Comparison of ENCODE assay signal across 9 mouse cellular contexts in genomic region chr12:59129038-59129437, GRCm38 (mm10). TPM values are rescaled to one million over a fixed set of nuclear protein-coding genes. Genes with fewer than 3 reads are reported as not detected.
DNase-seq lines count a peak whose midpoint lies in the region; ATAC-seq and TF ChIP-seq lines count a peak whose summit lies in the region.
"Had no signal": no experiment of that assay in that cellular context is flagged by ENCODE, and none has a peak within 500 bp of the region (broad histone marks: within the 10 kb centered on the region; RNA-seq: fewer than 3 reads in every experiment).

No protein-coding gene starts in this region.

- peaks cover 5% of the 10 kb centered on the region for H3K36me3 ChIP-seq in heart, adult 2 months (ENCODE audit: control insufficient read depth, insufficient read depth, low read length)
- H3K36me3 ChIP-seq in intestine, embryonic 14.5 days (ENCODE audit: control insufficient read depth, insufficient read depth, low read length), result no peaks in the 10 kb centered on the region
- no peaks in the 10 kb centered on the region for H3K36me3 ChIP-seq in lung, embryonic 16.5 days (ENCODE audit: control insufficient read depth, insufficient read depth, low read length)

- ATAC-seq in intestine, embryonic 14.5 days (replicated peaks; ENCODE audit: low FRiP score, low TSS enrichment, low read depth), result no peak
- ATAC-seq in lung, embryonic 16.5 days (ENCODE audit: low read depth), result peak; percentile 31

- peak overlapping the region; percentile 43 for H3K9ac ChIP-seq in heart, adult 2 months (ENCODE audit: low read depth, low read length)
- H3K9ac ChIP-seq in intestine, embryonic 14.5 days (ENCODE audit: low read length), result no peak overlapping the region
- no peak overlapping the region for H3K9ac ChIP-seq in lung, embryonic 16.5 days (ENCODE audit: low read length)

- intact Hi-C loops in heart, adult 2 months (cut with DNase I), result no loop called here
- intact Hi-C loops in heart, postnatal 36 days (cut with DNase I), result no loop called here

- DNase-seq in heart, adult 2 months, result no peak
- DNase-seq in heart, postnatal 36 days, result no peak
- peak; percentile 36 for DNase-seq in brain, embryonic 14.5 days (ENCODE audit: low read depth)
- no peak for DNase-seq in intestine, embryonic 14.5 days (ENCODE audit: low spot score)
- DNase-seq in layer of hippocampus, postnatal 10 days (ENCODE audit: low spot score in 2 of 2), result no peak
- no peak for DNase-seq in ovary, postnatal 14 days (ENCODE audit: low spot score)
- DNase-seq in right cerebral cortex, postnatal 36 days (ENCODE audit: low spot score in 2 of 2), result no peak

- no peaks in the 10 kb centered on the region for H3K27me3 ChIP-seq in heart, adult 2 months (ENCODE audit: control insufficient read depth, insufficient read depth, low read length)
- H3K27me3 ChIP-seq in intestine, embryonic 14.5 days (replicated peaks; ENCODE audit: control insufficient read depth, insufficient read depth, low read length), result no peaks in the 10 kb centered on the region
- H3K27me3 ChIP-seq in lung, embryonic 16.5 days (ENCODE audit: control insufficient read depth, insufficient read depth, low read depth, low read length), result no peaks in the 10 kb centered on the region
- H3K27me3 ChIP-seq: megakaryocyte, embryonic 14.5 days had no signal

- TF ChIP-seq CTCF in heart, adult 2 months (IDR thresholded peaks at IDR 0.05), result no peak
- no peak for TF ChIP-seq CTCF in brain, embryonic 14.5 days (IDR thresholded peaks at IDR 0.05; ENCODE audit: borderline replicate concordance, extremely low read depth, insufficient read depth, insufficient read length)

- 34% methylated on average over 7 of the region's 7 CpGs for WGBS in heart, adult 2 months
- WGBS in intestine, embryonic 14.5 days, result 40% methylated on average over 7 of the region's 7 CpGs
- 29% methylated on average over 7 of the region's 7 CpGs for WGBS in lung, embryonic 16.5 days

- peaks cover 9% of the 10 kb centered on the region for H3K4me1 ChIP-seq in heart, adult 2 months (ENCODE audit: control insufficient read depth, insufficient read depth, low read length)
- peaks cover 17% of the 10 kb centered on the region for H3K4me1 ChIP-seq in intestine, embryonic 14.5 days (replicated peaks; ENCODE audit: control insufficient read depth, insufficient read depth, low read length)
- H3K4me1 ChIP-seq in lung, embryonic 16.5 days (replicated peaks; ENCODE audit: control insufficient read depth, insufficient read depth, low read length), result peaks cover 19% of the 10 kb centered on the region

- no peaks in the 10 kb centered on the region for H3K9me3 ChIP-seq in intestine, embryonic 14.5 days (ENCODE audit: control insufficient read depth, low read length)
- no peaks in the 10 kb centered on the region for H3K9me3 ChIP-seq in lung, embryonic 16.5 days (ENCODE audit: control insufficient read depth, low read length)
- H3K9me3 ChIP-seq: megakaryocyte, embryonic 14.5 days had no signal

- no peak for TF ChIP-seq POLR2A in heart, adult 2 months (IDR thresholded peaks at IDR 0.05; ENCODE audit: insufficient read depth, low read depth, low read length)
- TF ChIP-seq POLR2A in brain, embryonic 14.5 days (IDR thresholded peaks at IDR 0.05; ENCODE audit: borderline replicate concordance, extremely low read depth, insufficient read depth, insufficient read length, poor library complexity, severe bottlenecking), result no peak

- TF ChIP-seq EP300 in heart, adult 2 months (IDR thresholded peaks at IDR 0.05; ENCODE audit: insufficient read depth, low read depth, low read length), result no peak

- H3K4me3 ChIP-seq in heart, adult 2 months, result peak overlapping the region; percentile 98
- H3K4me3 ChIP-seq in intestine, embryonic 14.5 days (ENCODE audit: low read depth, low read length), result 0 out of 2 replicates have a peak overlapping the region, but pooled peaks have one; percentile 86
- peak overlapping the region; percentile 7 for H3K4me3 ChIP-seq in lung, embryonic 16.5 days (ENCODE audit: low read length)
- H3K4me3 ChIP-seq: megakaryocyte, embryonic 14.5 days had no signal

- H3K4me2 ChIP-seq in intestine, embryonic 14.5 days (ENCODE audit: low read length), result peak overlapping the region; percentile 78
- peak overlapping the region; percentile 47 for H3K4me2 ChIP-seq in lung, embryonic 16.5 days (ENCODE audit: low read depth, low read length)

- peaks cover 2% of the 10 kb centered on the region for H3K79me2 ChIP-seq in heart, adult 2 months (replicated peaks; ENCODE audit: control insufficient read depth, insufficient read depth, low read length)

- H3K27ac ChIP-seq in heart, adult 2 months, result peak overlapping the region; percentile 98
- no peak overlapping the region for H3K27ac ChIP-seq in intestine, embryonic 14.5 days (ENCODE audit: low read depth)
- no peak overlapping the region for H3K27ac ChIP-seq in lung, embryonic 16.5 days (ENCODE audit: low read length)

RNA-seq across cellular contexts. Expression of gene Mia2, which starts 33.4 kb away (rescaled TPM):
- total RNA-seq in heart, adult 2 months (2021), result 100 to 1,000 TPM in 1 of 2 experiments, 10 to 100 TPM in 1; 90.9 to 106 TPM
- polyA plus RNA-seq in heart, adult 2 months (2012; rRNA removed), result 31.8 and 46.7 TPM in 2 replicates
- total RNA-seq in heart, postnatal 36 days (2021), result 100 to 1,000 TPM; 104 to 112 TPM
- polyA plus RNA-seq in brain, embryonic 14.5 days (2012; rRNA removed), result 37.8 and 37.9 TPM in 2 replicates
- 70.9 and 75.2 TPM in 2 replicates for polyA plus RNA-seq in intestine, embryonic 14.5 days (2014; fragmentation: Nextera tagmentation; extraction: Ambion mirVana)
- polyA plus RNA-seq in lung, embryonic 16.5 days (2015; fragmentation: Nextera tagmentation; extraction: Ambion mirVana), result 55.8 and 56.6 TPM in 2 replicates
- 10 to 100 TPM; 39.8 to 41.2 TPM for total RNA-seq in layer of hippocampus, postnatal 10 days (2021)

Comparison
In these comparisons a context has a peak if more than half of its experiments do, and no peak if none do; other contexts are left out.
1. H3K4me3 ChIP-seq: peak in every context shown above with its lines; median percentile 98 in heart, adult 2 months; 86 in intestine, embryonic 14.5 days; 7 in lung, embryonic 16.5 days.